Mouse (Mus musculus): ENCODE measurements around the gene Zcchc8.
A peak's percentile ranks its signal among the peaks of the same experiment; 100 is the strongest.
"Not testable (repeated sequence)": the region's sequence is repeated elsewhere in the genome, so short reads cannot be mapped to it uniquely, and the experiment has no call there.

The Zcchc8 gene

DNA sequence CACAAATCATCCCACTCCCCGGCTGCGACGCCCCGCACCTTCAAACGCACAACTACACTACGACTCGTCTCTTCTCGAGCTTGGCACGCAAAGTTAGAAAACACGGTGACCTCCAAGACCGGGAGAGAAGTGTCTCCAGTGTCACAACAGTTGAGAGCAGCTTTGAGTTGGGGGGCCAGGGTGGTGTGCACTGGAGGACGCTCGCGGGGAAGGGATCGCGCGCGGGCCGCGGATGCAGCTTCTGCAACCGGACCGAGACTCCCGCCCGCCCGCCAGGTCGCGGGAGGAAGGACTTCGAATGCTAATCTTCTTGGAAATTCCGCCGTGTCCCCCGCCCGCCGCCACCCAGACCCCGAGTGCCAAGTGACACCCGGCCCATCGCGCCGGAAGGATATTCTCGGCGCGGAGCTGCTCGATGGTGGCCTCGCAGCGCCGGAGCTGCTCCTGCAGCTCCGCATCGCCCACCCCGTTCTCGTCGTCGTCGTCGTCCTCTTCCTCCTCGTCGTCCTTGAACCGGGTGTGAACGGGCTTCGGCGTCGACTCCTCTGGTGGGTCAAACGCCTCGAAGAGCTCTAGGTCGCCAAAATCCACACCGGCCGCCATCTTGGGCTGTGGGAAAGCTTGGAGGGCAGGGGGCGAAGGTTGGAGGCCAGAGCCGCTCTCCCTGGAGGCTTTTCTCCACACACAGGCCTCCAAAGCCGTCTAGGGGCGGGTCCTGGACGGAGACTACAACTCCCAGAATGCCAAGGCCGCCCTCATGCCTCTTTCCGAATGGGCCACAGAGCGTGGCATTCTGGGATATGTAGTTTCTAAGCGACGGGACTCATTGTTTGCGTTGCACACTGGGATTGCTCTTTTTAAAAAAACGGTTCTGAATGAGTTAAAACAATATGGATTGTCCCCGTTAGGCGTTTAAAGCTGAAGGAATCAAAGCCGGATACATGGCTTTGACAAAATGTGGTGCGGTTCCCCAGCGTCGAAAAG, at the start of gene Zcchc8:
Zcchc8 (minus strand) TSS at position 773 of the 984 bp plus-strand sequence.
- peak; percentile 98 for DNase-seq

- DNase-seq, result not testable (repeated sequence)
Measured at GRCm38 (mm10) chr5:123766455-123766854, 45.6 kb upstream of the Zcchc8 start.

GRCm38 (mm10) chr5:123765506-123765905, 44.6 kb upstream of the Zcchc8 start:
- DNase-seq, result no peak

GRCm38 (mm10) chr5:123749065-123750064, 28.5 kb upstream of the Zcchc8 start, which contains the start of the genes Rsrc2 and Kntc1:
Gene Rsrc2, minus strand, starts transcription at chr5:123749414.
Gene Kntc1, plus strand, starts transcription at chr5:123749716.
- DNase-seq, result peak; percentile 100

DNA sequence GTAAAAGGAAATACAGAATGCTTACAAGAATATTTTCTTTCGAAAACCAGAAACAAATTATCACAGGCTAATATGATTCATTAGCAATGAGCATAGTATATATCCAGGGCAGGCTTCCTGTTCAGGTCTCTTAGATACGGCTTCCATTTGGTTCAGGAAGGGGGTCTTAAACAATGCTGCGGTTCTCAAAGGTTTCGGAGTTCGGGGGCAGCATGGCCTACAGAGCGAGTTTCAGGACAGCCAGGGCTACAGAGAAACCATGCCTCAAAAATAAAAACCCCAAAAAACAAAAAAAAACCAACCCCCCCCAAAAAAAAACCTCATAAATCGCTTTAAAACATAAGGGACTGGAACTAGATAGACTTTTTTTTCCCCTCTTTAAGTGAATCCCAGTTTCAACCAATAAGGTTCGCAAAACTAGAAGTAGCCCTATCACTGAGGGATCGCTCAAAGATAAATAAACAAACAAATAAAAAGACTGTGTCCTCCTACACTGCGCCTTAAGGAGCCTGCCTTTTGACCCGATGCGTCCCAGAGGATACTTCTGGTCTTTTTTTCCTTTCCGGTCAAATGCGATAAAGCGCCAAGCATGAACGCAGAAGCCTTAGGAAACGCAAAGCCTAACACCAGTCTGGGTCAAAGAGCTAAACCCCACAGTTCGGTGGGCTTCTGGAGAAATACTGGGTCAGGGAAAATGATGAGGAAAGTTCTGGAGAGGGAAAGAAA, 27.6 kb upstream of the Zcchc8 start:
- no peak for DNase-seq

DNA sequence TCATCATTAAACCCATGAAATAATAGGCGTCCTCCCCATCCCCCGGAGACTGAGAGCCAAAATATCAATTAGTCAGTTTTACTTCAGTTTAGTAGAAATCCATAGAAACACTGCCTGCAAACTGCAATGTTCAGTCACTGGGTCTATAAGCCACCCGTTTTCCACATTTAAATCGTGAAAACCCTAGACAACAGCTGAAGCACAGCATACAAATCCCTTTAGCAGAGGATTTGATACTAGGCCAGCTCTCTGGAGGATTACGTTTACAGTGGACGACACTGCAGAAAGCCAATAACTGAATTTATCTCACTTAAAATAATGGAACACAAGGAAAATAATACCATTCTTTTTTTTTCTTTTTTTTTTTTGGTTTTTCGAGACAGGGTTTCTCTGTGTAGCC, 26.7 kb upstream of the Zcchc8 start:
- DNase-seq, result no peak

GRCm38 (mm10) chr5:123746253-123746652, 25.4 kb upstream of the Zcchc8 start:
- no peak for DNase-seq

- DNase-seq, result no peak
Measured at GRCm38 (mm10) chr5:123744358-123744757, 23.5 kb upstream of the Zcchc8 start.

DNA sequence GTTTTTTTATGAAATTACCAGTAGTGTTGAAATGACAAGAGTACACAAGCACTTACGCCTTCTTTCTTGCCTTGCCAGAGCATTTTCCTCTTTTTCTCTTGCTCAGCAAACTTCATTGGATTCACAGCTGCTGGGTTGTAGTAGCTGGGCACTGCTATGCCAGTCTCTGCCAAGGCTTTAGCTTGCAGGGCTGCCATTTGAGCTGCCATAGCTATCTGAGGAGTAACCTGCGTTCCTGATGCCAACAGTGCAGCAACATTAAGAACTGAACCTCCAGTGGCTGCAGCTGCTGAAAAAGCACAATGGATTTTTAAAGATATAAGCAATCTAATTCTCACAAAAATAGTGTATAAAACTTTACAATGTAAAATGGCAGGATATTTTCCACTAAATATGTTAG, 10.1 kb upstream of the Zcchc8 start:
- DNase-seq, result no peak

DNA sequence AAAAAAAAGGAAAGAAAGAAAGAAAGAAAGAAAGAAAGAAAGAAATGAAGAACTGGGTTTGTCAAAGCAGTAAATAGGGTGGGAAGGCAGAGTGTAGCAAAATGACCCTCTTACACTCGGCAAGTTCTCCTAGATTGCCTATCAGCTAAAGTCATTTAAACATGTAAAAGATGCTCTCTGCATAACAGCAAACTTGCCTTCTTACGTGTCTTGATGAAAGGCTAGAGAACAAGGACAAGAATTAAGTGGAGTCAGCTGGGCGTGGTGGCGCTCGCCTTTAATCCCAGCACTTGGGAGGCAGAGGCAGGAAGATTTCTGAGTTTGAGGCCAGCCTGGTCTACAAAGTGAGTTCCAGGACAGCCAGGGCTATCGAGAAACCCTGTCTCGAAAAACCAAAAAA, 2.9 kb upstream of the Zcchc8 start:
- not testable (repeated sequence) for DNase-seq

DNA sequence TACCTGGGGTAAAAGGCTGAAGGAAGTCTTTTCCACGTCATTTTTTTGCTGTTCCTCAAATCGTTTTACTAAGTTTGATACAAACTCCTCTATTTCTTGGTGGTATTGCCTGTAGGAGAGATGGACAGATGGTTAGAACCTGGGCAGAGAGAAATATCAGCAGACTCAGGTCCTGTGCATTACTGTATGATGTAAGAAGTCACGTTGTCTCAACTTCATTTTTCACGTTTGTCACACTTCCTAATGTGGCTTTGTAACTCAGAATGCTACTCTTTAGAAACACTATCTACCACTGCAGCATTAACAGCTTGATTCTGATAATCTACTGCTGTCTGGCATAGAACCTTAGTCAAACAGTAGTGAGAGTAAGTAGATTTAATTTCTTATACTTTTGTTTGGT, 6.3 kb downstream of the Zcchc8 start:
- DNase-seq, result no peak

- DNase-seq, result no peak
Measured at GRCm38 (mm10) chr5:123713782-123714181, 7.1 kb downstream of the Zcchc8 start.

- DNase-seq, result no peak
Measured at GRCm38 (mm10) chr5:123709571-123709970, 11.3 kb downstream of the Zcchc8 start.

- no peak for DNase-seq
Measured at GRCm38 (mm10) chr5:123708598-123708997, 12.3 kb downstream of the Zcchc8 start.

DNA sequence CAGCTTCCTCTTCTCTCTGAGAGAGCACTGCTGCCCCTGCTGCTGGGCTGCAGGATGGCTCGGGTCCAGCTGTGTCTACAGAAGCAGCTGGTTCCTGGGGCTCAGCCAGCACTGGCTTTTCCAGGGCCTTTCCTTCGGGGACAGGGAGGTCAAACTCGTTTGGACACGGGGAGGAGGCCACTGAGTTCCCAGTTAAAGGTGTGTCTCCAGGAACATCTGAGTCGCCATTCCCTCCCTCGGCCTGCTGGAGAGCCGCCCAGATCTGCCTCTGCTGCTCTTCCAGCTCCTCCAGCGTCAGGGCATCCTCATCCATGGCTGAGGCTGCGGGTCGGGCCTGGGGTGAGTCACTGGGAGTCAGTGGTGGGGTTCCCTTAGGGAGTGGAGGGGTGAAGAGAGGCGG, 20.3 kb downstream of the Zcchc8 start:
- DNase-seq, result peak; percentile 84

DNA sequence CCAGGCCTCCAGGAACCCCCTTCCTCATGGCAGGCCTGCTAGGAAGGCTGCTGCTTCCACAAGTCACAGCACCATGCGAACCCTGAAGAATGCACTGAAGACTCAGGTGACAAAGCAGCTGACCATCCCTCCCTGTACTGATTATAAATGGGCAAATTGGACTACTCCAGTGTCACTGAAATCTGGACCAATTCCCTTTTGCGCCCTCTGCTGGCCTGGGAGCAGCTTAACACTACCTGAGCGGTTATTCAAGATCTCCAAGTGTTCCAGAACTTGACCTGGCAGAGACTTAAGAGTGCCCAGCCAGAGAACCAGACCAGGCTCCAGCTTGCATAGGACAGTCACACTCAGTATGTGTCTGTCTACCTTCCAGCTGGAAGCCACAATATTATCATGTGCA, 21.7 kb downstream of the Zcchc8 start:
- DNase-seq, result peak; percentile 87

GRCm38 (mm10) chr5:123696961-123697360, 23.9 kb downstream of the Zcchc8 start:
- DNase-seq, result no peak

DNA sequence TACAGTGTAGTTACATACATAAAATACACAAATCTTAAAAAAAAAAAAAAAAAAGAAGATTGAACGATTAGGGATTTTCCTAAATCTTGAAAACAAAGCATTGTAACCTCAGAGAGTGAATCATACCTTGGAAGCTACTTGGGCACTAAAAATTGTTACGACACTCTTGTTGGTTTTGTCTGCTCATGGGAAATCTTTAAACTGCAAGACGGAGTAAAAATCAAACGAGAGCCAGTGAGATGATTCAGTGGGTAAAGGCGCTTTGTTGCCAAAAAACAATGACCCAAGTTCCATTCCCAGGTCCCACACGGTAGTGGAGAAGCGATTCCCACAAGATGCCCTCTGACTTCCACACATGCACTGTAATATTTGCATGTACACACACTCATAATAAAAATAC, 24.7 kb downstream of the Zcchc8 start:
- DNase-seq, result no peak

GRCm38 (mm10) chr5:123694468-123694867, 26.4 kb downstream of the Zcchc8 start:
- DNase-seq, result peak; percentile 82

- peak; percentile 75 for DNase-seq
Measured at GRCm38 (mm10) chr5:123684221-123685144, 36.4 kb downstream of the Zcchc8 start, which contains the start of gene Clip1. Gene Clip1, minus strand, starts transcription at chr5:123684618.
